Mouse (Mus musculus) liver, adult 2 months (tissue): ENCODE measurements around the gene Rmnd1. TPM values are rescaled to one million over a fixed set of nuclear protein-coding genes. Genes with fewer than 3 reads are reported as not detected.
A peak's percentile ranks its signal among the peaks of the same experiment; 100 is the strongest.

Experiments used
- DNase-seq: peaks from one replicate; pipeline ENCODE4 v3.0.0-alpha.2; 2011; ENCODE audit warnings: low read depth, low spot score; ENCODE audit errors: extremely low read depth
- H3K27ac ChIP-seq: fragments of 200-500 bp; replicated peaks from 2 replicates; pipeline ENCODE4 v1.5.1; 2012; ENCODE audit warnings: low read depth, mild to moderate bottlenecking, control low read depth, inconsistent platforms, low read length; ENCODE audit not compliant: insufficient read depth
- H3K27me3 ChIP-seq: fragments of 200-500 bp; 2 replicates; pipeline ENCODE4 v1.6.1; 2012; ENCODE audit warnings: mild to moderate bottlenecking, moderate library complexity, low read length, inconsistent platforms; ENCODE audit not compliant: control insufficient read depth, insufficient read depth
- H3K36me3 ChIP-seq: fragments of 200-500 bp; 2 replicates; pipeline ENCODE4 v1.6.1; 2012; ENCODE audit warnings: low read length, inconsistent platforms; ENCODE audit not compliant: control insufficient read depth, insufficient read depth
- H3K4me1 ChIP-seq: fragments of 200-500 bp; 2 replicates; pipeline ENCODE4 v1.6.1; 2011; ENCODE audit warnings: low read length; ENCODE audit not compliant: control insufficient read depth, insufficient read depth
- H3K4me3 ChIP-seq: fragments of 200-500 bp; 2 replicates; pipeline ENCODE4 v1.5.1; 2011; ENCODE audit warnings: low read depth, mild to moderate bottlenecking, control low read depth, low read length, moderate library complexity; ENCODE audit not compliant: insufficient read depth
- H3K79me2 ChIP-seq: fragments of 200-500 bp; 2 replicates; pipeline ENCODE4 v1.6.1; 2012; ENCODE audit warnings: inconsistent platforms, mild to moderate bottlenecking, low read length, moderate library complexity; ENCODE audit not compliant: control insufficient read depth, insufficient read depth
- H3K9ac ChIP-seq: fragments of 200-500 bp; 2 replicates; pipeline ENCODE4 v1.6.1; 2012; ENCODE audit warnings: low read depth, mild to moderate bottlenecking, control low read depth, inconsistent platforms, low read length
- CTCF ChIP-seq: fragments of 200-500 bp; IDR thresholded peaks from 2 replicates; pipeline ENCODE4 v1.5.1; 2011; ENCODE audit warnings: low read depth, low read length, control low read depth
- POLR2A ChIP-seq: fragments of 200-500 bp; IDR thresholded peaks from 2 replicates; pipeline ENCODE4 v1.6.1; 2011; ENCODE audit warnings: low read length, control low read depth; ENCODE audit not compliant: insufficient read depth; ENCODE audit errors: extremely low read depth
- WGBS: fragments of 180-500 bp; shearing (Covaris S2); methylation state at CpG from one replicate; pipeline ENCODE4 v1.1.7; 2018; 5-methylcytosine and 5-hydroxymethylcytosine counted together
- polyA plus RNA-seq: library from polyadenylated mRNA; depleted of rRNA; stranded (reverse); fragments of >200 nt; gene quantifications from 2 replicates; pipeline ENCODE4 v1.2.3, GENCODE M21; 2012
- total RNA-seq: library from RNA; depleted of rRNA; stranded (reverse); fragments of >200 nt; gene quantifications from 2 replicates; pipeline ENCODE4 v1.2.3, GENCODE M21; 2014

The Rmnd1 gene
- total and polyA plus RNA-seq, 2 experiments, result 35.7 to 43.1 TPM

DNA sequence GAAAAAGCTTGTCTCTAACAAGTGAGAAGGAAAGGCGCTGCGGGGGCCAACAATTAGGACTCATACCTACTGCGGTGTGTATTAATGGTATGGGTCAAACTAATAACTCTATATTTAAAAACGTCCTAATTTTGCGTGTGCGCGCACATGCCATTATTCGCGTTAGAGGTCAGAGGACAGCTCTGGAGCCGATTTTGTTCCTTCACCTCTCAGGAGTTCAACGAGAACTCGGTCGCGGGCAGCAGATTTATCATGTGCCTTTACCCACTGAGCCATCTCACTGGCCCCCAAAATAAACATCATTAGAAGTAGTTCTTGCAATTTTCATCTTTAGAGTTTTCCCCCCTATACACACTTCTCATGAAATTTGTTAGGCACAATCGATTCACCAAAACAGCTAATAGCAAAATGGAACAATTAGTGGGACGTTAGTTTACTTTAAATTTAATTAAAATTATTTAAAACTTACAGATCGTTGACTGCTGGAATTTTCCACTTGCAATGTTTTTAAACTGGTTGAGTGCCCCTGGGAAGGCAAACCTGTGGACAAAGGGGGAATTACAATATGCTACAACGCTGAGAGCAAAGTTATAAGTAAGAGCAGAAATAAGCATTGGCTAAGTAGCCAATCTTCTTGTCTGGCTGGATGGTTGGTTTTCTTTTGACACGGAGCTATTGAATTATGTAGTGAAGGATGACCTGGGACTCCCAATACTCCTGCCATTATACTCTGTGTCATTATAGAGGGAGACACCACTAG is 988 bp upstream of the Rmnd1 start:
- peak overlapping the region; percentile 89 for H3K27ac ChIP-seq
- peak overlapping the region; percentile 73 for H3K9ac ChIP-seq
- H3K27me3 ChIP-seq, result no peaks in the 10 kb centered on the region
- 6% methylated on average over 19 of the region's 19 CpGs for WGBS
- H3K36me3 ChIP-seq, result peaks cover 9% of the 10 kb centered on the region
- peaks cover 4% of the 10 kb centered on the region; the same call in 1 of the 2 replicates for H3K4me1 ChIP-seq
- peaks cover 7% of the 10 kb centered on the region; the same call in 1 of the 2 replicates for H3K79me2 ChIP-seq
- TF ChIP-seq CTCF (no peak), POLR2A (no peak)
- peak overlapping the region; percentile 67 for H3K4me3 ChIP-seq
- peak; percentile 50 for DNase-seq

- TF ChIP-seq CTCF (no peak), POLR2A (no peak)
- Histone ChIP-seq H3K79me2 (peaks cover 7% of the 10 kb centered on the region; the same call in 1 of the 2 replicates), H3K9ac (peak overlapping the region; percentile 63), H3K27me3 (no peaks in the 10 kb centered on the region), H3K36me3 (peaks cover 5% of the 10 kb centered on the region), H3K27ac (peak overlapping the region; percentile 81), H3K4me1 (peaks cover 4% of the 10 kb centered on the region; the same call in 1 of the 2 replicates), H3K4me3 (peak overlapping the region; percentile 66)
- no peak for DNase-seq
- 4% methylated on average over 5 of the region's 5 CpGs for WGBS
Observed at GRCm38 (mm10) chr10:4431746-4432122, 454 bp downstream of the Rmnd1 start.

- 71% methylated on average over 3 of the region's 3 CpGs for WGBS
- no peak overlapping the region for H3K4me3 ChIP-seq
- peak; percentile 77 for DNase-seq
- peaks cover 4% of the 10 kb centered on the region; the same call in 1 of the 2 replicates for H3K4me1 ChIP-seq
- H3K27me3 ChIP-seq, result no peaks in the 10 kb centered on the region
- TF ChIP-seq POLR2A, result no peak
- no peak for TF ChIP-seq CTCF
- H3K27ac ChIP-seq, result peak overlapping the region; percentile 30
- H3K9ac ChIP-seq, result no peak overlapping the region
- H3K36me3 ChIP-seq, result peaks cover 11% of the 10 kb centered on the region; the same call in 1 of the 2 replicates
- H3K79me2 ChIP-seq, result peaks cover 7% of the 10 kb centered on the region; the same call in 1 of the 2 replicates
Observed at GRCm38 (mm10) chr10:4430826-4431225, 1.4 kb downstream of the Rmnd1 start.

DNA sequence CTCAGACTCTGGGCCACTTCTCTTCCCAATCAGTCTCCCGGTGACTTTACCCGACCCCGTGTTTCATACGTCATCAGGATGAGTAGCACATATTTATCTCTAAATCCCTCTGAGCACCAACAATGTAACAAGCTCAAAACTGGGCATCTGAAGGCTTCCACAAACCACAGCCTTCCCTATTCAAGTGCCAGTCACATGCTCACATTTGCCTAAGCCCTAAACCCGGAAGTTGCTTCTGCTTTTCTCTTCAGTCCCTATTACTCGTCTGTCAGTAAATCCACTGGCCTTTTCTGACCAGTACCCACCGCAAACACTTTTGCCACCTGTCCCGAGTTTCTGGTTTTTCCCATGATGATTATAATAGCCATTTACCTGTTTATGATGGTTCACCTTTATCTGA is 1.8 kb downstream of the Rmnd1 start:
- Histone ChIP-seq H3K27me3 (no peaks in the 10 kb centered on the region), H3K4me3 (no peak overlapping the region), H3K4me1 (peaks cover 4% of the 10 kb centered on the region; the same call in 1 of the 2 replicates), H3K36me3 (peaks cover 11% of the 10 kb centered on the region; the same call in 1 of the 2 replicates), H3K27ac (no peak overlapping the region), H3K9ac (no peak overlapping the region), H3K79me2 (peaks cover 7% of the 10 kb centered on the region; the same call in 1 of the 2 replicates)
- 83% methylated on average over 8 of the region's 8 CpGs for WGBS
- DNase-seq, result peak; percentile 22
- TF ChIP-seq CTCF (no peak), POLR2A (no peak)

GRCm38 (mm10) chr10:4425245-4425644 is 6.9 kb downstream of the Rmnd1 start:
- WGBS, result 80% methylated on average over 8 of the region's 8 CpGs
- Histone ChIP-seq H3K9ac (no peak overlapping the region), H3K79me2 (peaks cover 6% of the 10 kb centered on the region; the same call in 1 of the 2 replicates), H3K4me1 (no peaks in the 10 kb centered on the region; the same call in 1 of the 2 replicates), H3K36me3 (peaks cover 46% of the 10 kb centered on the region), H3K27ac (no peak overlapping the region), H3K27me3 (no peaks in the 10 kb centered on the region), H3K4me3 (no peak overlapping the region)
- no peak for TF ChIP-seq POLR2A
- no peak for TF ChIP-seq CTCF
- DNase-seq, result no peak

DNA sequence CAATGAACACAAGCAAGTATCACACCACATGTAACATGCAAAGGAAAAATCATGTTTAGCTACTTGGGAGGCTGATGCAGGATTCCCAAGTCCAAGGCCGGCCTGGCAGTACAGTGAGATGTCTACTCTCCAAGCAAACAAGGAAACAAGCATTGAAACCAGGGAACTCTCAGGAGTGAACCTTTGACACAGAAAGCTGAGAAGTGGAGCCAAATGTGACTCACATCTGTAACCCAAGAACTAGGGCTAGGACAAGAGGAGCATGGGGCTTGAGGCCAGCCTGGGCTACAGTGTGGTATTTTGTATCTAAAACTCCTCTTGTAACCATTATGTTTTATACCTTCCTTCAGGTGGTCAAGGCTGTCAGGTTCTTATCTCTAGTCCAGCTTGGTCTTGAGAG is 25.0 kb downstream of the Rmnd1 start:
- peak; percentile 68 for DNase-seq
- peaks cover 42% of the 10 kb centered on the region for H3K36me3 ChIP-seq
- no peaks in the 10 kb centered on the region for H3K79me2 ChIP-seq
- 50% methylated on average over 1 of the region's 1 CpGs for WGBS
- no peaks in the 10 kb centered on the region for H3K4me1 ChIP-seq
- H3K4me3 ChIP-seq, result no peak overlapping the region
- H3K9ac ChIP-seq, result no peak overlapping the region
- TF ChIP-seq POLR2A (no peak), CTCF (no peak)
- no peaks in the 10 kb centered on the region for H3K27me3 ChIP-seq
- H3K27ac ChIP-seq, result no peak overlapping the region
